Mouse (Mus musculus) bone marrow macrophage, adult 2 months (primary cell): ENCODE results near the gene Arsg. TPM values are rescaled to one million over a fixed set of nuclear protein-coding genes. Genes with fewer than 3 reads are reported as not detected.
"Not testable (repeated sequence)": the region's sequence is repeated elsewhere in the genome, so short reads cannot be mapped to it uniquely, and the experiment has no call there.

Experiments
- H3K27ac ChIP-seq: 2 replicates; pipeline ENCODE4 v1.5.1; 2012; ENCODE audit warnings: low read depth, low read length; ENCODE audit not compliant: insufficient read depth
- H3K4me1 ChIP-seq: 2 replicates; pipeline ENCODE4 v1.6.1; 2012; ENCODE audit warnings: low read length; ENCODE audit not compliant: control insufficient read depth, insufficient read depth
- H3K4me3 ChIP-seq: 2 replicates; pipeline ENCODE4 v1.5.1; 2012; ENCODE audit warnings: mild to moderate bottlenecking, low read length, moderate library complexity; ENCODE audit not compliant: insufficient read depth
- CTCF ChIP-seq: IDR thresholded peaks from 2 replicates; pipeline ENCODE4 v1.5.1; 2012; ENCODE audit warnings: low read depth, mild to moderate bottlenecking, low read length, moderate library complexity
- POLR2A ChIP-seq: IDR thresholded peaks from 2 replicates; pipeline ENCODE4 v1.6.1; 2012; ENCODE audit warnings: mild to moderate bottlenecking, low read depth, low read length, borderline replicate concordance
- polyA plus RNA-seq: library from polyadenylated mRNA; stranded (reverse); fragments of >200 nt; gene quantifications from 2 replicates; pipeline ENCODE4 v1.2.4, GENCODE M21; 2012; ENCODE audit not compliant: missing spikeins, insufficient read depth, insufficient read length

Gene Arsg
- polyA plus RNA-seq, 1 experiment, result 3.7 TPM

DNA sequence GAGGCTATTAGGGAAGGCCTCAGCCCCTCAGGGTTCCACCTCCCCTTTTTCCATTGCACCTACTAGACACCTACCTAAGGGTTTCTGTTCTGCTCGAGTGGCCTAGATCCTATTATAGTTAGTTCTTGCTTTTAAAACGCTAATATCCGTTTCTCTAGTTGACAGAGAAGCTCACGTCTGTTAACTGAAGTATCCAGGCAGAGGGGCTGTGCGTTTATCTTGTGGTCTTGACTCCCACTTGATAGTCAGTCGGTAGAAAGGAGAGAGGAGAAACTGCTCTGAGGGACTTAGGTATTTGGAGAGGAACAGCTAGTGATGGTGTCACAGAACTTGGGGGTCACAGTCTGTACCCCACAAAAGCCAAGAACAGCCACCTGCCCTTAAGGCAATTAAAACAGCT, 3.5 kb downstream of the Arsg start:
- Histone ChIP-seq H3K27ac (no peak overlapping the region), H3K4me3 (no peak overlapping the region), H3K4me1 (peaks cover 33% of the 10 kb centered on the region)
- TF ChIP-seq POLR2A (no peak), CTCF (no peak)

- Histone ChIP-seq H3K4me3 (no peak overlapping the region), H3K27ac (no peak overlapping the region), H3K4me1 (peaks cover 34% of the 10 kb centered on the region)
- TF ChIP-seq CTCF (no peak), POLR2A (no peak)
Observed at GRCm38 (mm10) chr11:109477606-109478380, 4.6 kb downstream of the Arsg start.

- peak overlapping the region; percentile 33; the same call in 1 of the 2 replicates for H3K27ac ChIP-seq
- TF ChIP-seq CTCF, result no peak
- no peak for TF ChIP-seq POLR2A
- H3K4me1 ChIP-seq, result peaks cover 33% of the 10 kb centered on the region
- H3K4me3 ChIP-seq, result no peak overlapping the region
Observed at GRCm38 (mm10) chr11:109479575-109480285, 6.6 kb downstream of the Arsg start.

- no peak overlapping the region; the same call in 1 of the 2 replicates for H3K4me3 ChIP-seq
- peak overlapping the region; percentile 33 for H3K27ac ChIP-seq
- H3K4me1 ChIP-seq, result peaks cover 40% of the 10 kb centered on the region
- TF ChIP-seq POLR2A (no peak), CTCF (no peak)
Observed at GRCm38 (mm10) chr11:109480440-109480839, 7.3 kb downstream of the Arsg start.

DNA sequence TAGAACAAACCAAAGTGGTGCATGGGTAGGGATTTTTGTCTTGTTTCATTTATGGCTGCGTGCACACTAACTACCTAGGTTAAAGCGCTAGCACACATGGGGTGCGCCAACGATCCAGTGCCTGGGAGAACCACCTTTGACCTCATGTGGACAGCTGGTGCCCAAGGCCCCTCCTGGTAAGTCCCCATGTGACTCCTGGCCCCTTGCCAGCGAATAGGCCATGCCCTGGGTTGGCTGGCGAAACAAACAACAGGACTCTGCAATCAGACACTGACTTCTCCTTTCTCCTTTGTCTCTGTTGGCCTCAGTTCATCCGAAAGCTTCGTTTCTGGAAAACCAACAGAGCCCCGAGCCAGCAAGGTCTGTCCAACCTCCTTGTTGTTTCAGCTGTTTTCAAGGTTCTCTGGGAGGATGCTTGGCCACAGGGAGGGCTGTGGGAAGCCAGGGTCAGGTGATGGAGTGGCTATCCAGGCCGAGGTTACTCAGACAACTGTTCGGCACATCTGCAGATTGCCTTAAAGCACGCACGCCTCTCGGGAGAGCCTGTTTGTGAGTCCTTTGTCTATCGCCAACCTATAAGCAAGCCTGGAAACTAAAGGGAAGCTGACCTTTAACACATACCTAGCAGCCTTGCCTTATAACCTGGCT, 12.3 kb downstream of the Arsg start:
- Histone ChIP-seq H3K4me3 (no peak overlapping the region), H3K4me1 (peaks cover 45% of the 10 kb centered on the region), H3K27ac (peak overlapping the region; percentile 23)
- no peak for TF ChIP-seq CTCF
- TF ChIP-seq POLR2A, result no peak

- no peak overlapping the region for H3K4me3 ChIP-seq
- H3K4me1 ChIP-seq, result peaks cover 33% of the 10 kb centered on the region
- TF ChIP-seq CTCF (no peak), POLR2A (no peak)
- H3K27ac ChIP-seq, result no peak overlapping the region
Observed at GRCm38 (mm10) chr11:109487111-109487510, 13.9 kb downstream of the Arsg start.

- Histone ChIP-seq H3K4me3 (no peak overlapping the region), H3K27ac (no peak overlapping the region; the same call in 1 of the 2 replicates), H3K4me1 (peaks cover 33% of the 10 kb centered on the region)
- no peak for TF ChIP-seq POLR2A
- no peak for TF ChIP-seq CTCF
Observed at GRCm38 (mm10) chr11:109487991-109488684, 15.0 kb downstream of the Arsg start.

DNA sequence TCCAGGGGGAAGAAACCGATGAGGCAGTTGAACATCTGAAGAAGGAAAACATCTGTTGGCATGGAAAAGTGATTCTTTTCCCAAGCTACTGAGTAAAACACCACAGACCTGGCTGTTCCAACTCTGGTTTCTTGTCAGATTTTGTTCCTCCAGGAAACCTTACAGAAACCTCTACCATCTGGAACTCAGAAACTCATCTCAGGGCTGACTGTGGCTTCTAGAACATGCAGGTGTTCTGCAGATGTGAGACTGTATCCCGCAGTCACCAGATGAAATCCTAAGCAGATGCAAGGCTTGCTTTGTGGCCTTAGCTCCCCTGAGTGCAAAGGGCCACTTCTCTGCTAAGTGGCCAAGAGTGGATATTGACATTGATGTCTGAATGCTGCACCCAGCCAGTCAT, 16.6 kb downstream of the Arsg start:
- no peak overlapping the region for H3K4me3 ChIP-seq
- peaks cover 33% of the 10 kb centered on the region for H3K4me1 ChIP-seq
- TF ChIP-seq CTCF (no peak), POLR2A (no peak)

GRCm38 (mm10) chr11:109491844-109492243, 18.7 kb downstream of the Arsg start:
- Histone ChIP-seq H3K27ac (no peak overlapping the region), H3K4me3 (no peak overlapping the region), H3K4me1 (peaks cover 42% of the 10 kb centered on the region)
- no peak for TF ChIP-seq CTCF
- TF ChIP-seq POLR2A, result no peak

More for the DNA sequence above, 16.6 kb downstream of the Arsg start:
- no peak overlapping the region for H3K27ac ChIP-seq

DNA sequence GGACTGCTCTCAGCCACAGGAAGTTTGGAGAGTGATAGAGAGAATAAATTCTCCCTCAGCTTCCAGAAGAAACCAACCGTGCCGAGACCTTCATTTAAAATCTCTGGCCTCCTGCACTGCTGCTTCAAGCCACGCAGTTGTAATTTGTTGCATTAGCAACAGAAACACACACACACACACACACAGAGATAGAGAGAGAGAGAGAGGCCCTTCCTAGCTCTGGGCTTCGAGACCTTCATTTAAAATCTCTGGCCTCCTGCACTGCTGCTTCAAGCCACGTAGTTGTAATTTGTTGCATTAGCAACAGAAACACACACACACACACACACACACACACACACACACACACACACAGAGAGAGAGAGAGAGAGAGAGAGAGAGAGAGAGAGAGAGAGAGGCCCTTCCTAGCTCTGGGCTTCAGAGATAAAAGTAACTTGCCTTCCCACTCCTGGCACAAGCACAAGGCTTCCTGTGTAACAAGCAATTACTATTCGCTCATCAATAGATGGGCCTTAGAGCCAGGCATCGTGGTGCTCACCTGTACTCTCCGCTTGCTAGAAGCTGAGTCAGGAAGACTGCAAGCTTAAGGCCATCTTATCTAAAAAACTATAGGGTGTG, 19.8 kb downstream of the Arsg start:
- not testable (repeated sequence) for H3K27ac ChIP-seq, H3K4me3 ChIP-seq
- H3K4me1 ChIP-seq, result peaks cover 43% of the 10 kb centered on the region
